Mouse (Mus musculus): ENCODE results near the gene Plekhg2. TPM values are rescaled to one million over a fixed set of nuclear protein-coding genes. Genes with fewer than 3 reads are reported as not detected.

Plekhg2 gene
- polyA plus RNA-seq, 1 experiment from 2014 or later, result 114 TPM

DNA sequence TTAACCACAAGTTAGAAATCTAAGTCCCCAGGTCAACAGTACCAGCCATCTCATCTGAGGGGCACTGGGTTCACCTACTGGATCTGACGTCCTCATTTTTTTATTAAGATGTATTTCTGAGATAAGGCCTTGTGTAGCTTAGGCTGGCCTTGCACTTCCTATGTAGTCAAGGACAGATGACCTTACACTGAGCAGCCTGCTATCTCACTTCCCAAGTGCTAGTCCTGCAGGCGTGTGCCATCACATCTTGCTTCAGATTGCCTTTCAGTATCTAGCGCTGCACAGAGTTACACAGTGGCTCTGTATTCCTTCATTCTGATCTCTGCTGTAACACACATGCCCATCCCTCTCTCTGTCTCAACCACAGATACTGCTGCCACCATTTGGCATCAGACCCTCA is 54.4 kb downstream of the Plekhg2 start:
- Histone ChIP-seq H3K27ac (no peak overlapping the region), H3K4me3 (no peak overlapping the region), H3K4me1 (no peaks in the 10 kb centered on the region), H3K9me3 (no peaks in the 10 kb centered on the region), H3K36me3 (peaks cover 93% of the 10 kb centered on the region), H3K27me3 (no peaks in the 10 kb centered on the region), H3K4me2 (replicated peaks) (no peak overlapping the region), H3K9ac (no peak overlapping the region)
- no peak for ATAC-seq (ENCODE audit: insufficient number of reproducible peaks, insufficient read depth, low FRiP score, low TSS enrichment)
- 90% methylated on average over 3 of the region's 3 CpGs for WGBS

DNA sequence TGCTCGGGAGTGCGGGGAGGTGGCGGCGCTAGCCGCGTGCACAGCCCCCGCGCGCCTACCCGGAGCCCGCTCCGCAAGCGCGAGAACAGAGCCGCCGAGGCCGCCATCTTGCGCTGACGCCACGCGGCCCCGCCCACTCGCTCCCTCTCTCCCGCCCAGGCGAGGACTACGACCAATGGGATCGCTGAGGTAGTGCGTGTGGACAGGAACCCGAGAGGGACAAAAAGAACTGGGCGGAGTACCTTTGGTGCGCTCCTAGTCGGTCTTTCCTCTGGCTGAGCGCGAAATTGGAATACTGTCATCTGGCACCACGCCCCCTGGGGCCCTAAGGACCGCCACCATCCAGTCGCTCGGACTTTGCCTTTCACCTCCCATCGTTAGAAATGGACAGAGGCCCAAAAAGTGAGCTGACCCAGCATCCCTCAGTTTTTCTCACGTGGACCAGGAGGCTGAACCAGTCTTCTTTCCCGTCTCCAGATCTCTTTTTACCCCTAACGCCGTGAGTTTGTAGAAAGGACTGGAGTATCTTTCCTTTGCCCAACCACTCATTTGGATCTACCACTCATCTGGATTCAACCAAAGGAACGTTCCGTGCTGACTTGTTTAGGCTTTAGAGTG is 60.4 kb downstream of the Plekhg2 start, which contains the start of gene Timm50:
TSS of gene Timm50 (minus strand) at position 147 of the 618 bp plus-strand sequence.
- 1% methylated on average over 45 of the region's 45 CpGs for WGBS
- Histone ChIP-seq H3K4me1 (peaks cover 7% of the 10 kb centered on the region), H3K9ac (peak within 1 kb of the TSS; percentile 96), H3K27me3 (no peaks in the 10 kb centered on the region), H3K4me2 (replicated peaks) (peak within 1 kb of the TSS; percentile 94), H3K4me3 (peak within 1 kb of the TSS; percentile 98), H3K9me3 (no peaks in the 10 kb centered on the region), H3K36me3 (peaks cover 65% of the 10 kb centered on the region), H3K27ac (peak within 1 kb of the TSS; percentile 63)
- peak; percentile 94 for ATAC-seq (ENCODE audit: insufficient number of reproducible peaks, insufficient read depth, low FRiP score, low TSS enrichment)

DNA sequence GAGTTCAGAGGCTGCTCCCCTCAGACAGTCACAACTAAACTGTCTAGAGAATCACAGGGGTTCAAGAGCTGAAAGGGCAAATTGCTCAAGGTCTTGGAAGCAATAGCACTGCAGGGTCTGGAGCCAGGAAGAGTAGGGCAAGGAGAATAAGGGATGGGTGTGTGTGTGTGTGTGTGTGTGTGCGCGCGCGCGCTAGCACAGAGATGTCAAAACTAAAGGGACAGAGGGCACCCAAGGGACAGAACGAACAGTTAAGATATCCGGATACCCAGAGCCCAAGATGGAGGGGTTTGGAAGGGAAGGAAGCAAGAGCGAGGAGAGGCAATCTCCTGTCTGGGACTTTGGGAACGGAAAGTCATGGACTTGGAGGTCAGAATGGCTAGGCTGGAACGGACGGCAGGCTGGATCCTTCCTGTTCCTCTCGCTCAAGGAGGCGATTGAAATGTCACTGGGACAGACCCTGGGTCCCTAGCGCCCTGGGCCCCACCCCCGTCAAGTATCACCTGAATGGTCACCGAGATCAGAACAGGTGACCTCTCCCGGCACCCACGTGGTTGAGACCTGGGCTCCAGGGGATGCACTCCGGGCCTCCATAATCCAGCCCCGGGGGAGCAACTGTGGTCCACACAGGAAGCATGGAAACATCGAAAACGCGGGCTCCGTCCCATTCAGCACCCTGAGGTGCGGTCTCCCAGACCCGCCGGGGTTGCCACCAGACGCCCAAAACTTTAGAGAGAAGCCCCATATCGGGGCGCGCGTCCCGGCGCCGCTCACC is 61.1 kb downstream of the Plekhg2 start:
- Histone ChIP-seq H3K4me3 (peak overlapping the region; percentile 98), H3K27me3 (no peaks in the 10 kb centered on the region), H3K36me3 (peaks cover 65% of the 10 kb centered on the region), H3K27ac (peak overlapping the region; percentile 63), H3K9me3 (no peaks in the 10 kb centered on the region), H3K4me1 (peaks cover 7% of the 10 kb centered on the region), H3K9ac (peak overlapping the region; percentile 96), H3K4me2 (replicated peaks) (peak overlapping the region; percentile 94)
- ATAC-seq (ENCODE audit: insufficient number of reproducible peaks, insufficient read depth, low FRiP score, low TSS enrichment), result peak; percentile 50
- WGBS, result 7% methylated on average over 35 of the region's 35 CpGs

DNA sequence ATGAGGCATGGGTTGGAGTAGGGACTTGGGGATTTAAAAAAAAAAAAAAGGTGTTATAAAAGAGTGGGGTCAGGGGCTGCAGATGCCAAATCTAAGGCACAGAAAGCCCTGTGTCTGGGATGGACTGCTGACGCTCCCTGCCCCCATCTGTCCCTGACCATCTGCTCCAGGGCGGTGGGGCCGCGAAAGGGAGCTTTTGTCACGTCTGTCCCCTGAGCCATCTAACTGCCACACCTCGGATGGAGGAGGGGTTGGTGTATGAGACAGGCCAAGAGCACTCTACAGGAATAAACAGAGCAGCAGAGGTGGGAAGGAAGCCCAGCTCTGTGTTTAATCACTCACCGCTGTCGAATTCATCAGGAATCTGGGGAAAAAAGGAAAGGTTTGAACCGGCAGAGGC is 62.7 kb downstream of the Plekhg2 start:
- H3K4me2 ChIP-seq (replicated peaks), result no peak overlapping the region
- no peak overlapping the region for H3K9ac ChIP-seq
- H3K36me3 ChIP-seq, result peaks cover 65% of the 10 kb centered on the region
- no peak overlapping the region for H3K27ac ChIP-seq
- WGBS, result 60% methylated on average over 9 of the region's 9 CpGs
- H3K9me3 ChIP-seq, result no peaks in the 10 kb centered on the region
- no peak for ATAC-seq (ENCODE audit: insufficient number of reproducible peaks, insufficient read depth, low FRiP score, low TSS enrichment)
- H3K27me3 ChIP-seq, result no peaks in the 10 kb centered on the region
- no peak overlapping the region for H3K4me3 ChIP-seq
- peaks cover 7% of the 10 kb centered on the region for H3K4me1 ChIP-seq

Other genes starting within 250 kb of the Plekhg2 start
- gene 9530053A07Rik, start 243.1 kb downstream of the Plekhg2 start, polyA plus RNA-seq (2016; fragmentation: Nextera tagmentation; extraction: Ambion mirVana), result 0.04 TPM in 2 replicates
- 155 TPM in 2 replicates for gene Fbl, start 202.9 kb downstream of the Plekhg2 start, polyA plus RNA-seq (2016; fragmentation: Nextera tagmentation; extraction: Ambion mirVana)
- 18.3 and 19.8 TPM in 2 replicates for gene Dyrk1b, start 193.1 kb downstream of the Plekhg2 start, polyA plus RNA-seq (2016; fragmentation: Nextera tagmentation; extraction: Ambion mirVana)
- gene Eid2, start 104.7 kb downstream of the Plekhg2 start, polyA plus RNA-seq (2016; fragmentation: Nextera tagmentation; extraction: Ambion mirVana), result 10.3 and 18.2 TPM in 2 replicates
- gene Eid2b, start 94.9 kb downstream of the Plekhg2 start, polyA plus RNA-seq (2016; fragmentation: Nextera tagmentation; extraction: Ambion mirVana), result 19.2 and 19.5 TPM in 2 replicates
- not detected in 2 replicates for gene Selenov, start 81.4 kb downstream of the Plekhg2 start, polyA plus RNA-seq (2016; fragmentation: Nextera tagmentation; extraction: Ambion mirVana)
- 3.5 and 3.7 TPM in 2 replicates for gene Dll3, start 70.4 kb downstream of the Plekhg2 start, polyA plus RNA-seq (2016; fragmentation: Nextera tagmentation; extraction: Ambion mirVana)
- 162 and 170 TPM in 2 replicates for gene Timm50, start 60.5 kb downstream of the Plekhg2 start, polyA plus RNA-seq (2016; fragmentation: Nextera tagmentation; extraction: Ambion mirVana)
- gene Supt5, start 33.9 kb downstream of the Plekhg2 start, polyA plus RNA-seq (2016; fragmentation: Nextera tagmentation; extraction: Ambion mirVana), result 106 TPM in 2 replicates
- gene Rps16, start 21.9 kb downstream of the Plekhg2 start, polyA plus RNA-seq (2016; fragmentation: Nextera tagmentation; extraction: Ambion mirVana), result 836 and 855 TPM in 2 replicates
- gene Zfp36, start 7.7 kb upstream of the Plekhg2 start, polyA plus RNA-seq (2016; fragmentation: Nextera tagmentation; extraction: Ambion mirVana), result 7.8 and 8.6 TPM in 2 replicates
- 51.1 and 52.0 TPM in 2 replicates for gene Med29, start 20.1 kb upstream of the Plekhg2 start, polyA plus RNA-seq (2016; fragmentation: Nextera tagmentation; extraction: Ambion mirVana)
- gene Paf1, start 20.4 kb upstream of the Plekhg2 start, polyA plus RNA-seq (2016; fragmentation: Nextera tagmentation; extraction: Ambion mirVana), result 82.2 and 85.5 TPM in 2 replicates
- gene Gmfg, start 64.8 kb upstream of the Plekhg2 start, polyA plus RNA-seq (2016; fragmentation: Nextera tagmentation; extraction: Ambion mirVana), result 7.5 and 8.3 TPM in 2 replicates
- 9.9 and 10.7 TPM in 2 replicates for gene Lrfn1, start 79.4 kb upstream of the Plekhg2 start, polyA plus RNA-seq (2016; fragmentation: Nextera tagmentation; extraction: Ambion mirVana)
- not detected in 2 replicates for gene Ifnl2, start 137.9 kb upstream of the Plekhg2 start, polyA plus RNA-seq (2016; fragmentation: Nextera tagmentation; extraction: Ambion mirVana)
- not detected in 2 replicates for gene Ifnl3, start 150.2 kb upstream of the Plekhg2 start, polyA plus RNA-seq (2016; fragmentation: Nextera tagmentation; extraction: Ambion mirVana)
- not detected in 2 replicates for gene Sycn, start 168.3 kb upstream of the Plekhg2 start, polyA plus RNA-seq (2016; fragmentation: Nextera tagmentation; extraction: Ambion mirVana)
- gene Nccrp1, start 174.7 kb upstream of the Plekhg2 start, polyA plus RNA-seq (2016; fragmentation: Nextera tagmentation; extraction: Ambion mirVana), result not detected in 2 replicates
- 36.6 and 36.8 TPM in 2 replicates for gene Samd4b, start 225.5 kb upstream of the Plekhg2 start, polyA plus RNA-seq (2016; fragmentation: Nextera tagmentation; extraction: Ambion mirVana)
- gene Pak4, start 225.6 kb upstream of the Plekhg2 start, polyA plus RNA-seq (2016; fragmentation: Nextera tagmentation; extraction: Ambion mirVana), result 43.4 and 44.1 TPM in 2 replicates